Mouse (Mus musculus): Measurements from ENCODE around the gene Tnnt1. TPM values are rescaled to one million over a fixed set of nuclear protein-coding genes. Genes with fewer than 3 reads are reported as not detected.
A peak's percentile ranks its signal among the peaks of the same experiment; 100 is the strongest.

Tnnt1 gene
- polyA plus RNA-seq, 1 experiment = 0.89 TPM

- DNase-seq = peak; percentile 83
- TF ChIP-seq CTCF (IDR thresholded peaks at IDR 0.05; ENCODE audit: insufficient read depth, low read length) = no peak
- peak; percentile 95; the same call in 1 of the 2 replicates for TF ChIP-seq POLR2A (IDR thresholded peaks at IDR 0.05; ENCODE audit: borderline replicate concordance, extremely low read depth, low read depth, low read length)
- 8% methylated on average over 12 of the region's 12 CpGs for WGBS
- Histone ChIP-seq H3K4me3 (replicated peaks; ENCODE audit: extremely low read depth, low read depth, low read length) (peak overlapping the region; percentile 43), H3K4me1 (ENCODE audit: control insufficient read depth, insufficient read depth, low read length) (peaks cover 4% of the 10 kb centered on the region; the same call in 1 of the 2 replicates)
These were observed 51.9 kb downstream of the Tnnt1 start for GRCm38 (mm10) chr7:4464194-4464824.

GRCm38 (mm10) chr7:4460576-4461434, 55.4 kb downstream of the Tnnt1 start, which contains the start of gene Eps8l1:
TSS of gene Eps8l1 (plus strand) at chr7:4460674.
- TF ChIP-seq CTCF (IDR thresholded peaks at IDR 0.05; ENCODE audit: insufficient read depth, low read length) (no peak), POLR2A (IDR thresholded peaks at IDR 0.05; ENCODE audit: borderline replicate concordance, extremely low read depth, low read depth, low read length) (peak; percentile 5; the same call in 1 of the 2 replicates)
- Histone ChIP-seq H3K4me3 (replicated peaks; ENCODE audit: extremely low read depth, low read depth, low read length) (peak within 1 kb of the TSS; percentile 61), H3K4me1 (ENCODE audit: control insufficient read depth, insufficient read depth, low read length) (peaks cover 4% of the 10 kb centered on the region; the same call in 1 of the 2 replicates)
- WGBS = 29% methylated on average over 14 of the region's 16 CpGs
- DNase-seq = peak; percentile 64

Other genes with a start within 250 kb of the Tnnt1 start
- 1.7 and 2.5 TPM in 2 replicates for gene Ncr1, start 178.7 kb downstream of the Tnnt1 start, polyA plus RNA-seq (2012; rRNA removed)
- gene Gp6, start 118.6 kb downstream of the Tnnt1 start, polyA plus RNA-seq (2012; rRNA removed) = 0.41 and 0.49 TPM in 2 replicates
- gene Rdh13, start 70.7 kb downstream of the Tnnt1 start, polyA plus RNA-seq (2012; rRNA removed) = 12.8 and 16.4 TPM in 2 replicates
- 32.7 and 44.8 TPM in 2 replicates for gene Eps8l1, start 55.7 kb downstream of the Tnnt1 start, polyA plus RNA-seq (2012; rRNA removed)
- 92.3 and 108 TPM in 2 replicates for gene Ppp1r12c, start 14.7 kb downstream of the Tnnt1 start, polyA plus RNA-seq (2012; rRNA removed)
- 428 and 438 TPM in 2 replicates for gene Tnni3, start 7.8 kb upstream of the Tnnt1 start, polyA plus RNA-seq (2012; rRNA removed)
- 16.1 and 17.8 TPM in 2 replicates for gene Dnaaf3, start 16.1 kb upstream of the Tnnt1 start, polyA plus RNA-seq (2012; rRNA removed)
- gene Syt5, start 31.2 kb upstream of the Tnnt1 start, polyA plus RNA-seq (2012; rRNA removed) = 12.6 and 13.8 TPM in 2 replicates
- 0.08 and 0.14 TPM in 2 replicates for gene Ptprh, start 87.7 kb upstream of the Tnnt1 start, polyA plus RNA-seq (2012; rRNA removed)
- 10.1 and 14.6 TPM in 2 replicates for gene Tmem86b, start 115.0 kb upstream of the Tnnt1 start, polyA plus RNA-seq (2012; rRNA removed)
- gene Ppp6r1, start 142.6 kb upstream of the Tnnt1 start, polyA plus RNA-seq (2012; rRNA removed) = 99.0 and 112 TPM in 2 replicates
- gene Hspbp1, start 168.7 kb upstream of the Tnnt1 start, polyA plus RNA-seq (2012; rRNA removed) = 38.8 and 39.6 TPM in 2 replicates
- gene Brsk1, start 174.2 kb upstream of the Tnnt1 start, polyA plus RNA-seq (2012; rRNA removed) = 4.1 and 4.9 TPM in 2 replicates
- 3.2 and 3.8 TPM in 2 replicates for gene Tmem150b, start 208.9 kb upstream of the Tnnt1 start, polyA plus RNA-seq (2012; rRNA removed)
- 92.5 and 104 TPM in 2 replicates for gene Kmt5c, start 223.7 kb upstream of the Tnnt1 start, polyA plus RNA-seq (2012; rRNA removed)
- 52.7 and 87.5 TPM in 2 replicates for gene Cox6b2, start 236.7 kb upstream of the Tnnt1 start, polyA plus RNA-seq (2012; rRNA removed)

Data from lung, adult 2 months (tissue).